Mouse (Mus musculus) liver, embryonic 15.5 days (tissue): ENCODE results near the gene Pcsk4. TPM values are rescaled to one million over a fixed set of nuclear protein-coding genes. Genes with fewer than 3 reads are reported as not detected.

Source experiments
- ATAC-seq: fragments of 200-750 bp; cut with Nextera tagmentation; 2 replicates; pipeline ENCODE4 v1.8.0; 2017; ENCODE audit warnings: moderate number of reproducible peaks, mild to moderate bottlenecking, moderate library complexity; ENCODE audit not compliant: insufficient read depth
- H3K27ac ChIP-seq: fragments of 300-500 bp; sonication (generic); replicated peaks from 2 replicates; pipeline ENCODE4 v1.5.1; 2015; ENCODE audit warnings: mild to moderate bottlenecking, inconsistent platforms
- H3K27me3 ChIP-seq: fragments of 300-500 bp; sonication (generic); 2 replicates; pipeline ENCODE4 v1.6.1; 2015; ENCODE audit warnings: mild to moderate bottlenecking, inconsistent platforms
- H3K36me3 ChIP-seq: fragments of 300-500 bp; sonication (generic); replicated peaks from 2 replicates; pipeline ENCODE4 v1.6.1; 2015; ENCODE audit warnings: moderate library complexity, mild to moderate bottlenecking, inconsistent platforms
- H3K4me1 ChIP-seq: fragments of 300-500 bp; sonication (generic); replicated peaks from 2 replicates; pipeline ENCODE4 v1.6.1; 2015; ENCODE audit warnings: inconsistent platforms
- H3K4me2 ChIP-seq: fragments of 300-500 bp; sonication (generic); 2 replicates; pipeline ENCODE4 v1.6.1; 2015; ENCODE audit warnings: moderate library complexity, mild to moderate bottlenecking, inconsistent platforms
- H3K4me3 ChIP-seq: fragments of 300-500 bp; sonication (generic); replicated peaks from 2 replicates; pipeline ENCODE4 v1.5.1; 2015; ENCODE audit warnings: mild to moderate bottlenecking, inconsistent platforms
- H3K9ac ChIP-seq: fragments of 300-500 bp; sonication (generic); 2 replicates; pipeline ENCODE4 v1.6.1; 2015; ENCODE audit warnings: moderate library complexity, mild to moderate bottlenecking, inconsistent platforms
- H3K9me3 ChIP-seq: fragments of 300-500 bp; sonication (generic); replicated peaks from 2 replicates; pipeline ENCODE4 v1.6.1; 2016; ENCODE audit warnings: inconsistent platforms
- WGBS: fragments of 180-500 bp; shearing (Covaris S2); methylation state at CpG from one replicate; pipeline ENCODE4 v1.1.7; 2015; ENCODE audit warnings: mixed read lengths; ENCODE audit not compliant: insufficient replicate concordance; 5-methylcytosine and 5-hydroxymethylcytosine counted together
- polyA plus RNA-seq: library from polyadenylated mRNA; unstranded; fragments of >200 nt; fragmentation: Nextera tagmentation; extraction: Ambion mirVana; gene quantifications from 2 replicates; pipeline ENCODE4 v1.2.1, GENCODE M21; 2015

Gene Pcsk4
- polyA plus RNA-seq, 1 experiment from 2014 or later, result 3.9 TPM

DNA sequence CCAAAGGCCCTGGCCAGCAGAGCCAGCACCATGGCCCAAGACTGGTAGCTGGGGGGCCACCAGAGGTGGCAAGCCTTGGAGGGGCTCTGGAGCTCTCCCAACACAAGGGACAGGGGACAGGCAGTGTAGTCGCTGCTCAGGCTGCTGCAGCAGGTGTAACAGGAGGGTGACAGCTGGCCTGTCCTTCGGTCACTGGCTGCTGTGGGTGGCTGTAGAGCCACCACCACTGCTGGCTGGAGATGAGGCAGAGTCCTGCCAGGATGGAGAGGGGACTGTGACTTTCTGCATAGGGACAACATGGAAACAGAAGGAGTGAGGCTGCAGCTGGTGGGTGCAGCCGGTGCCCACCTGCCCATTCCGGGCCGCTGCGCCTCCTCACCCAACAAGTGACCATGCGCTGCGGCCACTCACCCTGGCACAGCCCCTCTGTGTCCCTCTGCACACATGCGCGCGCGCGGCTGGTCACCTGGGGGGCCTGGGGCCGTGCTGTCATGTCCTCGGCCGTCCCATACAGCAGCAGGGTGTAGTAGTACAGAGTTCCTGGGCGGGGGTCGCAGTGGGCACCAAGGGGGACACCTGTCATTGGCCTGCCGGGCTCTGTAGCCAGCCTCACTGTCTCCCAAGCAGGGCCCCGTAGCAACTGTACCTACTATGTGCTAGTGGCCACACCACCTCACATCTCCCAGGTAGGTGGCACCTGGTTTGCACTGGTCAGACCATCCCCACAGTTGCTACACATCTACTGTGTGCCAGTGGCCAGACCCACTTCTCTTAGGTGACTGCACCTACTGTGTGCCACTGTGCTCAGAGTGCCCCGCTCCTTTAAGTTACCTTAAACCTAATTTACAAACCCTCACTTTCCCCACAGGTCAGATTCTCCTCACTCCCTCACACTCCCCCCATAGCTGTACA is 7.4 kb downstream of the Pcsk4 start:
- Histone ChIP-seq H3K27me3 (peaks cover 2% of the 10 kb centered on the region), H3K9me3 (no peaks in the 10 kb centered on the region), H3K4me2 (peak overlapping the region; percentile 100), H3K36me3 (peaks cover 21% of the 10 kb centered on the region), H3K9ac (peak overlapping the region; percentile 21), H3K27ac (peak overlapping the region; percentile 86), H3K4me3 (peak overlapping the region; percentile 77), H3K4me1 (peaks cover 81% of the 10 kb centered on the region)
- WGBS, result 78% methylated on average over 21 of the region's 21 CpGs
- ATAC-seq, result no peak

DNA sequence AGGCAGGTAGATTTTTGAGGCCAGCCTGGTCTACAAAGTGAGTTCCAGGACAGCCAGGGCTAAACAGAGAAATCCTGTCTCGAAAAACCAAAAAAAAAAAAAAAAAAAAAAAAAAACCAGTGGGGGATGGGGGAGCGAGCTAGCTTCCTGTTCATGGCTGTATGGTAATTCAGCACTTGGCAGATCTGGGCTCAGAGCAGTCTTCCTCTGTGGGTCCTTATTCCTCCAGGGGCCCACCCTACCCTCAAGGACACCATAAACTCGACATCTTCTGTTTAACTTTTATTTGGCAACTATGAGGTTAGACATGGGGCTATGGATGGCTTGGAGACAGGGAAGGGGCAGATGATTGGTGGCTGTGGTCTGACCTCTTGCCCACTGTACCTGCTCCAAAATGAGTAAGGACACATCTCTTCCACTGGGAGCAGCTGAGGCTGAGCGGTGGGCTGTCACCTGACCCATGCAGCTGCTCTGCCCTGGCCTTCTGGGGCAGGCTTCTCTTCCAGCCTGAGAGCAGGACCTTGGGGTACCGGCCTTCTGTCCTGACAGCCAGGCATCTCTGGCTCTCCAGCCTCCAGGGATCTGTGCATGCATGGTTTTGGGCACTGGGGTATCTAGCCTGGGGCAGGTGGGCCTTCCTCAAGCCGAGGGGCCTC is 8.2 kb downstream of the Pcsk4 start:
- WGBS, result 47% methylated on average over 6 of the region's 6 CpGs
- Histone ChIP-seq H3K4me3 (peak overlapping the region; percentile 86), H3K36me3 (peaks cover 21% of the 10 kb centered on the region), H3K9me3 (no peaks in the 10 kb centered on the region), H3K4me1 (peaks cover 89% of the 10 kb centered on the region), H3K27ac (peak overlapping the region; percentile 87), H3K4me2 (peak overlapping the region; percentile 100), H3K9ac (peak overlapping the region; percentile 5; the same call in 1 of the 2 replicates), H3K27me3 (peaks cover 10% of the 10 kb centered on the region)
- ATAC-seq, result no peak

- no peaks in the 10 kb centered on the region for H3K9me3 ChIP-seq
- peak within 1 kb of the TSS; percentile 87 for H3K27ac ChIP-seq
- H3K4me3 ChIP-seq, result peak within 1 kb of the TSS; percentile 86
- under 1% methylated on average over 34 of the region's 34 CpGs for WGBS
- H3K4me1 ChIP-seq, result peaks cover 94% of the 10 kb centered on the region
- peak within 1 kb of the TSS; percentile 100 for H3K4me2 ChIP-seq
- H3K9ac ChIP-seq, result peak within 1 kb of the TSS; percentile 85
- peak; percentile 41; the same call in 1 of the 2 replicates for ATAC-seq
- peaks cover 21% of the 10 kb centered on the region for H3K36me3 ChIP-seq
- H3K27me3 ChIP-seq, result peaks cover 18% of the 10 kb centered on the region
Observed at GRCm38 (mm10) chr10:80320340-80320760, 8.9 kb downstream of the Pcsk4 start, which contains the start of gene 2310011J03Rik. TSS of gene 2310011J03Rik (minus strand) at chr10:80320537.

- H3K9me3 ChIP-seq, result no peaks in the 10 kb centered on the region
- H3K4me1 ChIP-seq, result peaks cover 63% of the 10 kb centered on the region
- peaks cover 21% of the 10 kb centered on the region for H3K36me3 ChIP-seq
- ATAC-seq, result no peak; the same call in 1 of the 2 replicates
- peak overlapping the region; percentile 38 for H3K4me2 ChIP-seq
- 23% methylated on average over 10 of the region's 10 CpGs for WGBS
- H3K4me3 ChIP-seq, result no peak overlapping the region
- H3K27ac ChIP-seq, result 0 out of 2 replicates have a peak overlapping the region, but pooled peaks have one; percentile 35
- peaks cover 51% of the 10 kb centered on the region for H3K27me3 ChIP-seq
- peak overlapping the region; percentile 7; the same call in 1 of the 2 replicates for H3K9ac ChIP-seq
Observed at GRCm38 (mm10) chr10:80317011-80317410, 12.3 kb downstream of the Pcsk4 start.

- no peak for ATAC-seq
Observed at GRCm38 (mm10) chr10:80316359-80316781, 12.9 kb downstream of the Pcsk4 start.

GRCm38 (mm10) chr10:80315315-80315714 is 14.0 kb downstream of the Pcsk4 start:
- Histone ChIP-seq H3K4me3 (no peak overlapping the region), H3K9ac (no peak overlapping the region), H3K27me3 (peaks cover 68% of the 10 kb centered on the region), H3K27ac (no peak overlapping the region), H3K4me2 (no peak overlapping the region), H3K9me3 (no peaks in the 10 kb centered on the region), H3K36me3 (peaks cover 21% of the 10 kb centered on the region), H3K4me1 (peaks cover 46% of the 10 kb centered on the region)
- WGBS, result 43% methylated on average over 27 of the region's 27 CpGs
- ATAC-seq, result no peak

More at GRCm38 (mm10) chr10:80316359-80316781, 12.9 kb downstream of the Pcsk4 start:
- H3K4me1 ChIP-seq, result peaks cover 56% of the 10 kb centered on the region
- H3K36me3 ChIP-seq, result peaks cover 21% of the 10 kb centered on the region
- 21% methylated on average over 11 of the region's 11 CpGs for WGBS
- no peak overlapping the region for H3K9ac ChIP-seq
- no peaks in the 10 kb centered on the region for H3K9me3 ChIP-seq
- H3K4me2 ChIP-seq, result peak overlapping the region; percentile 38; the same call in 1 of the 2 replicates
- H3K27me3 ChIP-seq, result peaks cover 58% of the 10 kb centered on the region
- H3K27ac ChIP-seq, result 0 out of 2 replicates have a peak overlapping the region, but pooled peaks have one; percentile 31
- no peak overlapping the region for H3K4me3 ChIP-seq

- H3K36me3 ChIP-seq, result peaks cover 21% of the 10 kb centered on the region
- H3K4me3 ChIP-seq, result no peak overlapping the region
- no peak for ATAC-seq
- H3K9ac ChIP-seq, result no peak overlapping the region
- H3K27ac ChIP-seq, result no peak overlapping the region
- WGBS, result 44% methylated on average over 16 of the region's 16 CpGs
- no peaks in the 10 kb centered on the region for H3K9me3 ChIP-seq
- peaks cover 76% of the 10 kb centered on the region for H3K27me3 ChIP-seq
- H3K4me2 ChIP-seq, result no peak overlapping the region
- peaks cover 41% of the 10 kb centered on the region for H3K4me1 ChIP-seq
Observed at GRCm38 (mm10) chr10:80314494-80315001, 14.8 kb downstream of the Pcsk4 start.

DNA sequence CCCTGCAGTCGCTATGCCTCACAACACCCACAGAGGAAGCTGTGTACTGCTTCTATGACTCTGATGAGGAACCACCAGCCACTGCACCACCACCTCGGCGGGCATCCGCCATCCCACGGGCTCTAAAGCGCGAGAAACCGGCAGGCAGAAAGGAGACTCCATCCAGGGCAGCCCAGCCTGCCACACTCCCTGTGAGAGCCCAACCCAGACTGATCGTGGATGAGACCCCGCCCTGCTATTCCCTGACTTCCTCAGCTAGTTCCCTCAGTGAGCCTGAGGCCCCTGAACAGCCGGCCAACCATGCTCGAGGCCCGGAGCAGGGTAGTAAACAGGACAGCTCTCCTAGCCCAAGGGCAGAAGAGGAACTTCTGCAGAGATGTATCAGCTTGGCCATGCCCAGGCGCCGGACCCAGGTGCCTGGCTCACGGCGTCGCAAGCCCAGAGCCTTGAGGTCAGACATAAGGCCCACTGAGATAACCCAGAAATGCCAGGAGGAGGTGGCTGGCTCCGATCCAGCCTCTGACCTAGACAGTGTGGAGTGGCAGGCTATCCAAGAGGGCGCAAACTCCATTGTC is 15.6 kb downstream of the Pcsk4 start:
- Histone ChIP-seq H3K4me3 (no peak overlapping the region), H3K27ac (no peak overlapping the region), H3K9me3 (no peaks in the 10 kb centered on the region), H3K9ac (no peak overlapping the region), H3K27me3 (peaks cover 84% of the 10 kb centered on the region), H3K4me1 (peaks cover 33% of the 10 kb centered on the region), H3K4me2 (no peak overlapping the region), H3K36me3 (peaks cover 14% of the 10 kb centered on the region)
- 20% methylated on average over 20 of the region's 20 CpGs for WGBS
- no peak for ATAC-seq

GRCm38 (mm10) chr10:80312586-80313504 is 16.5 kb downstream of the Pcsk4 start:
- ATAC-seq, result no peak

GRCm38 (mm10) chr10:80311560-80311959 is 17.7 kb downstream of the Pcsk4 start:
- Histone ChIP-seq H3K27me3 (peaks cover 100% of the 10 kb centered on the region), H3K4me2 (no peak overlapping the region), H3K4me3 (no peak overlapping the region), H3K36me3 (no peaks in the 10 kb centered on the region), H3K27ac (no peak overlapping the region), H3K4me1 (peaks cover 12% of the 10 kb centered on the region), H3K9ac (no peak overlapping the region), H3K9me3 (no peaks in the 10 kb centered on the region)
- no peak for ATAC-seq
- 67% methylated on average over 16 of the region's 16 CpGs for WGBS

More at GRCm38 (mm10) chr10:80312586-80313504, 16.5 kb downstream of the Pcsk4 start:
- Histone ChIP-seq H3K36me3 (peaks cover 5% of the 10 kb centered on the region), H3K4me2 (no peak overlapping the region), H3K4me3 (no peak overlapping the region), H3K4me1 (peaks cover 25% of the 10 kb centered on the region), H3K27me3 (peaks cover 93% of the 10 kb centered on the region), H3K9ac (no peak overlapping the region), H3K27ac (no peak overlapping the region), H3K9me3 (no peaks in the 10 kb centered on the region)
- 57% methylated on average over 54 of the region's 54 CpGs for WGBS
